Mouse (Mus musculus) left cerebral cortex, postnatal 25 days (tissue): ENCODE data around the gene Wdr45. TPM values are rescaled to one million over a fixed set of nuclear protein-coding genes. Genes with fewer than 3 reads are reported as not detected.
"Not testable (repeated sequence)": the region's sequence is repeated elsewhere in the genome, so short reads cannot be mapped to it uniquely, and the experiment has no call there.

ENCODE experiments used
- DNase-seq, 2 experiments: peaks; one replicate each; pipeline ENCODE4 v3.0.0; 2022; ENCODE audit warnings: low spot score in 2 of 2, mixed read lengths in 1 of 2
- intact Hi-C: fragments of 180-260 bp; cut with DNase I; formaldehyde crosslinking; loops from one replicate; pipeline ENCODE4 v1.15.1; 2025
- total RNA-seq, 2 experiments: library from RNA; stranded (reverse); gene quantifications; 2 replicates each; pipeline ENCODE4 v1.2.3; 2021

The Wdr45 gene
- total RNA-seq = 10 to 100 TPM; 57.6 to 61.6 TPM

GRCm38 (mm10) chrX:7714135-7714899, at the start of gene Wdr45:
Gene Wdr45, plus strand, starts transcription at chrX:7714333.
- intact Hi-C loops = not testable (repeated sequence)
- DNase-seq = peak; percentile 90 to 97

GRCm38 (mm10) chrX:7664791-7665190, 49.3 kb upstream of the Wdr45 start:
- no peak for DNase-seq
- intact Hi-C loops = no loop called here

- DNase-seq = no peak
- intact Hi-C loops = no loop called here
Measured at GRCm38 (mm10) chrX:7665739-7666502, 48.2 kb upstream of the Wdr45 start.

GRCm38 (mm10) chrX:7670390-7670881, 43.7 kb upstream of the Wdr45 start:
- intact Hi-C loops = loop anchor here (10.0 kb wide), 1 partner anchor 356 kb away; the partner anchor contains the start of gene Clcn5
- DNase-seq = peak in 1 of 2 experiments; percentile 26

GRCm38 (mm10) chrX:7670921-7671623, 43.1 kb upstream of the Wdr45 start, which contains the start of gene Plp2:
Gene Plp2, minus strand, starts transcription at chrX:7671390.
- intact Hi-C loops = loop anchor here (10.0 kb wide), 1 partner anchor 356 kb away; the partner anchor contains the start of gene Clcn5
- DNase-seq = no peak

GRCm38 (mm10) chrX:7672739-7673138, 41.4 kb upstream of the Wdr45 start:
- DNase-seq = no peak
- intact Hi-C loops = loop anchor here (10.0 kb wide), 1 partner anchor 358 kb away; the partner anchor contains the start of gene Clcn5

GRCm38 (mm10) chrX:7673578-7674281, 40.4 kb upstream of the Wdr45 start:
- intact Hi-C loops = loop anchor here (10.0 kb wide), 1 partner anchor 359 kb away; the partner anchor contains the start of gene Clcn5
- no peak for DNase-seq

GRCm38 (mm10) chrX:7674284-7675000, 39.7 kb upstream of the Wdr45 start:
- no peak for DNase-seq

GRCm38 (mm10) chrX:7675001-7675380, 39.1 kb upstream of the Wdr45 start:
- no peak for DNase-seq
- intact Hi-C loops = loop anchor here (10.0 kb wide), 1 partner anchor 360 kb away; the partner anchor contains the start of gene Clcn5

More at GRCm38 (mm10) chrX:7674284-7675000, 39.7 kb upstream of the Wdr45 start:
- intact Hi-C loops = loop anchor here (10.0 kb wide), 1 partner anchor 360 kb away; the partner anchor contains the start of gene Clcn5

- no peak for DNase-seq
- intact Hi-C loops = loop anchor here (10.0 kb wide), 1 partner anchor 364 kb away; the partner anchor contains the start of gene Clcn5
Measured at GRCm38 (mm10) chrX:7678986-7679385, 35.1 kb upstream of the Wdr45 start.

- intact Hi-C loops = loop anchor here (10.0 kb wide), 1 partner anchor 365 kb away; the partner anchor contains the start of gene Clcn5
- peak; percentile 80 to 86 for DNase-seq
Measured at GRCm38 (mm10) chrX:7679405-7680056, 34.6 kb upstream of the Wdr45 start.

GRCm38 (mm10) chrX:7680057-7680412, 34.1 kb upstream of the Wdr45 start:
- intact Hi-C loops = no loop called here

GRCm38 (mm10) chrX:7680864-7681263, 33.3 kb upstream of the Wdr45 start, which contains the start of gene Magix:
Gene Magix, minus strand, starts transcription at chrX:7681251.
- intact Hi-C loops = no loop called here
- DNase-seq = no peak

More at GRCm38 (mm10) chrX:7680057-7680412, 34.1 kb upstream of the Wdr45 start:
- no peak for DNase-seq

GRCm38 (mm10) chrX:7688321-7688720, 25.8 kb upstream of the Wdr45 start:
- intact Hi-C loops = no loop called here
- no peak for DNase-seq

GRCm38 (mm10) chrX:7690486-7690885, 23.6 kb upstream of the Wdr45 start:
- DNase-seq = no peak
- intact Hi-C loops = no loop called here

- intact Hi-C loops = no loop called here
- DNase-seq = no peak
Measured at GRCm38 (mm10) chrX:7692862-7693261, 21.3 kb upstream of the Wdr45 start.

GRCm38 (mm10) chrX:7696520-7696919, 17.6 kb upstream of the Wdr45 start:
- intact Hi-C loops = no loop called here
- no peak for DNase-seq
